Mouse (Mus musculus) frontal cortex, adult (tissue): ENCODE data around the gene Man1c1.

Experiments
- ATAC-seq: cut with Nextera tagmentation; 2 replicates; pipeline ENCODE4 v1.9.2; 2017; ENCODE audit warnings: mild to moderate bottlenecking, moderate library complexity, mixed read lengths; ENCODE audit not compliant: low TSS enrichment

Man1c1 gene

DNA sequence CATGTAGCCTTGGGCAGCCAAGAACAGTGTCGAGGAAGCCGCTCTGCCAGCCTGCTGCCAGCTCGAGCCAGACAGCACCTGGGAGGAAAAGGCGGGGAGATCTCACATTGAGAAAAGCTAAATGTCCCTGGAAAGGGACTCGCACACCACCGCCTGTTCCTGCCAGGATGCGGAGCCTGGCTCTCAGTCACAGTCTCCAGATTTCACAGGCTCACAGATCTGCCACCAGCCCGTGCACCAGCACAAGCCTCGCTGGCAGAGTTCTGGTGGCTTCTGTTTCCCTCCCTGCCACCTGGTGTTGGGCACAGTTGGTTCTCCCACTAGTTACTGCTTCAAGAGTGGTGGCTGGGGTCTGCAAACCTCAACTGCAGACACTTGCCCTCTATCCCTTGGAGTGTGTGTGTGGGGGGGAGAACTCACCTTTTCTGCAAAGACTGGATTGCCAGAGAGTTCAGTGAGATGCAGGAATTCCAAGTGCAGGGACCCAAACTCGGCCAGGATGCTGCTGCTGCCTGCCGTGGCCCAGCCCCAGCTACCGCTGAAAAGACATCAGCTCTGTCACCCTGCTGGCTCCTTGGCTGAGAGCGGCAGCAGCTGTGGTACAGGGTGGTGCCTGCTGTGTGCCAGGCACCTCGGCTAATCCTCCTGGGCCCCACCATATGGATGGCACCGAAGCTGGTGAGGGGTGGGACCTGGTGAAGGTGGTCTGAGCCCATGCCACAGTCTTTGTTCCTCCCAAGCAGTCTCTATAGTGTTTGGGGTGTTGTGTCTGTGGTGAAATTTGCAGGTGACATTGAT is 123.5 kb downstream of the Man1c1 start:
- peak; percentile 83 for ATAC-seq

- no peak for ATAC-seq
Measured at GRCm38 (mm10) chr4:134579620-134580019, 124.5 kb downstream of the Man1c1 start.

GRCm38 (mm10) chr4:134579212-134579611 is 124.9 kb downstream of the Man1c1 start:
- ATAC-seq = no peak

DNA sequence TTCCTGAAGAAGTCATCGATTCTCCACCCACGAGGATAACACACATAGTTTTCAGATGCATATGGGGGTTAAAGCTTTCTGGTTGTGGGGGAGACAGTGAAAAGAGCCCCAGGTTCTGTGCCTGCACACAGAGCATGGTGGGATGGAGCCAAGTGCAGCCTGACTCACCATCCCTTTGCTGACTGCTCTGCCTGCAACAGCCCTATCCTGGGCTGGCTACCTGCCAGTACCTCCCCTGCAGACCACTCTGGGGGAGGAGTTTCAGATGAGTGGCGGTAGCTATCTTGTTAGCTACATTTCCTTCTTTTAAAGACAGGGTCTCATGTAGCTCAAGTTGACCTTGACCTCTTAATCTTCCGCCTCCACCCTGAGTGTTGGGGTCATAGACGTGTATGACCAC is 125.7 kb downstream of the Man1c1 start:
- peak; percentile 25; the same call in 1 of the 2 replicates for ATAC-seq

GRCm38 (mm10) chr4:134577281-134577680 is 126.8 kb downstream of the Man1c1 start:
- no peak for ATAC-seq

DNA sequence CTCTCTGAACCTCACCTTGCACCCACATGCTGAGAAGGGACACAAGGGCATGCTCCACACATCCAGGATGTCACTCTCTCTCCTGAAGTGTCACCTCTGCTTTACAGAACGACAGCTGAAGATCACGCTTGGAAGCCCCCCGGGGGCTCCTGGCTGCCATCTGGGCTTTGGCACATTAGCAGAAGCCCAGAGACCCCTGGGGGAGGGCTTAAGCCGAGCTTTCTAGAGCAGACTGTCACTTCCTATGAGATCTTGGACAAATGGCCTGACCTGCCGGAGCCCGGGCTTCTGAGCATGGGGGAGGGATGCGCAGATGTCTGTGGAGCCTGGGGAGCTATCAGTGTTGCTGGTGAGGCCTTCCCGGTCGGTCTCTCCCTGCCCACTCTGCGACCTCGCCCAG is 128.6 kb downstream of the Man1c1 start:
- ATAC-seq = no peak

DNA sequence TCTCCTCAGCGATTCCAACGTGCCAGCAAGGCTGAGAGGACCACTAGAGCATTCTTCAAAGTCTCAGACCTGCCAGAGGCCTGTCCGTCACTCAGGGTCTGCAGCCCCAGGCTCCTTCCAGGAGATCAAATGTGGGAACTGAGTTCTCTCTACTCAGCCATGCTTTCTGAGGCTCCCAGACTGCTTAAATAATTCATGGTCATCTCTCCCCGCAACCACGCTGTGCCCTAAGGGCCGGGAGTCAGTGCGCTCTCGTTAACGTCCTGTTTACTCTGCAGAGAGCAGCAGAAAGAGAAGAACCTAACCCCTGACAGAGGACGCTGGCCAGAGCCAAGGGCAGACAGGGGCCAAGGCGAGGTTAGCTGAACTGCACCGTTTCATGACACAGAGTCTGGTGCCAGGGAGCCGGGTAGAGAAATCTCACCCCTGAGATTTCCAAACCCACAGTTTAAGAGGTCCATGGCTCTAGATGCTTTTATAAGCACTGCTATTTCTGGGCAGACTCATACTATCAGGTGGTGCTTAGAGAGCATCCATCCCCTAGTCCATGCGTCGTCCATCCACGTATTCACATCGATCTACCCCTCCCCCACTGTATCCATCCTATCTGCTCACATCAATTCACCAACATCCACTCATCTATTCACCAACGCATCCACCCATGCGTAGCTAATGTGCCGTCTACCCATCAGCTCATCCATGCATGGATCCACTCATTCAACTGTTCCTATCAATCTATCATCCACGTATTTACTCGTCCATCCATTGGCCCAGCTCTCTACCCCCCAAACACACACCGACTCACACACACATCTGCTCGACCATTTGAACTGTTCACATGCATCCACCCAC is 131.4 kb downstream of the Man1c1 start:
- no peak for ATAC-seq

DNA sequence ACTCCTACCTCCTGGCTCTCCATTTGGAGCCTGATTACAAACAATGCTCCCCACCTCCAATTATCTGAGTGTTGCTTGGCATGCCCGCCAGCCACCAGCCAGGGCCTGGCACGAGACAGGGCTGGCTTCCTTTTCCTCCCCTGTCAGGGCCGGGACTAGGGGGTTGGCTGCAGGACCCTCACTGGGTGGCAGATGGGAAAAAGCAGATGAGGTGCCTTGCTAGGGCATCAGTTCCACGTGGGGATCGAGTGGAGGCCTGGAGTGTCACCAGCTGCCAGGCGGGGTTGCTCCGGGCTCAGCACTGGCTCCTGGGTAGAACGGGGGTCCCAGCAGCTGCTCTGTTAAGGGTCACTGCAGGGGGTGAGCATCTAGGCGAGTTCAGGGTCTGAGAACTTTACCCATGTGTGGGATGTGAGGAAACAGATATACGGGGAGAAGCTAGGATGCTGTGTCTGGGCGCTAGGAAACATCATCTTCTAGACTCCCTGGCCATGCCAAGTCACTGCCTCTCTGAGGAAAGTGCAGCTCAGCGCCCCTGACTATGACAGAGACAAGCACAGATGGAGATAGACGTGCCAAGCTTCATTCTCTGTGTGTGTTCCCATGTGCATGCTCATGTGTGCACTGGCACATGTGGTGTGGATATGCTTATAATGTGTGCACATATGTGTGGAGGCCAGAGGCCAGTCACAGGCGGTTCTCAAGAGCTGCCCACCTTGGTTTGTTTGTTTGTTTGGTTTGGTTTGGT is 133.2 kb downstream of the Man1c1 start:
- no peak for ATAC-seq

DNA sequence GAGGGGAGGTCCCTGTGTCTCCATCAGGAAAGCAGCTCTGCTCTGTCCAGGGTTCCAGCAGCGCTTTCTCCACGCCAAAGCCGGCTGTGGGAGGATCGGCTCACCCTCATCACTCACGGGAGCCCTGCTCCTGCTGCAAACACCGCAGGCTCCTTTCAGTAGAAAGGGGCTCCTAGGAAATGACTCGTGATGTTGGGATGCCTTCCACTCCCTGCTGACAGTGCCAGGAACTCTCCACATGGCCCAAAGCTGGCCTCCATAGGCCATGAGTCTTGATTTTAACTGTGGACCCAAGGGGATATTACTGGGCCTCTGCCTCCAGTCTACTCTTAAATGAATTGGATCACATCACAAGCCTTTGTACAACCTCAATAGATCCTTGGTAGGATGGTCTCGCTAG is 134.3 kb downstream of the Man1c1 start:
- ATAC-seq = no peak

DNA sequence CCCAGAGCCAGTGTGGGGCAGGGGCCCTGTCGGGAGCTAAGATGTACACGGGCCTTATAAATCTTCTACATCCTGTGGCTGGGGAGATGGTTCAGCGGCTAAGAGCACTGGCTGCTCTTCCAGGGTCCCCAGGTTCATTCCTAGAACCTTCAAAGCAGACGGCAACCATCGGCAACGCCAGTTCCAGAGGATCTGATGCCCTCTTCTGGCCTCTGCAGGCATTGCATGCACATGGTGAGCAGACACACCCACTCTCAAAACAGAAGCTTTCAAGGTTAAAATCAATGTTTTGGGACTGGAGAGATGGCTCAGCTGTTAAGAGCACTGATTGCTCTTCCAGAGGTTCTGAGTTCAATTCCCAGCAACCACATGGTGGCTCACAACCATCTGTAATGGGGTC is 134.9 kb downstream of the Man1c1 start:
- no peak for ATAC-seq

DNA sequence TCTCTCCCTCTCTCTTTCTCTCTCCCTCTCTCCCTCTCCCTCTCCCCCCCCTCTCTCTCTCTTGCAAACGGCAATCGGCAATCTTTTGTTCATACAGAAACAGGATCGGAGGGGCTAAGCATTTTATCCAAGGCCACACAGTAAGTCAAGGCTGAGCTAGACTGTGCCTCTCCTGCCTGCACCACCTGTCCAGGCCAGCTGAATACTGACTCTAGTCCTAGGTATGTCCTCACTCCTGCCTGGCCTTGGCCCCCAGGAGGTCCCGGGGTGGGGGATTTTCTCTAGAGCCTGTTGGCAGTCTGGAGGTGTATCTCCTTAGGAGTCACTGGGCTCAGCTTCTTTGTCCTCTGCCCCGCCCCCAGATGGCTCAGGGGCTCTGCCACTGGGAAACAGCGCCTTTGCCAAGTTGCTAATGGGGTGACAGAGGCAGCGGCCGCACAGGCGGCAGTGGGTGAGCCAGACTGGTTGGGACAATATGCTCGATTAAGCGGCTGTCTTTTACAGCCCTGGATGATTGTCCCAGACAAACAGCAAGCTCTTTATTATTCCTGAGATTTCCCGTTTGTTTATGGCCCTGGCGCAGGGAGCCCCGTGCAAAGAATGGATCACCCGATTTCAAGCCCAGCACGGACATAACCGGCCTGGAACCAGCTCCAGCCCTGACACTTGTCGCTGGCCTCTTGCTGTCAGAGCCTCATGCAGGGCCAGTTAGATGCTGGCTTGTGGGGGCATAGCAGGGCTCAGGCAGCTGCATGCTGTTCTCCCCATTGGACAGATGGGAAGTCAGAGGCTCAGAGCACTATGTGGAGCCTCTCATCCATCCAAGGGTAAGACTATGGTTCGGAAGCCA is 136.5 kb downstream of the Man1c1 start:
- 0 out of 2 replicates have a peak, but pooled peaks have one; percentile 27 for ATAC-seq

GRCm38 (mm10) chr4:134564093-134564492 is 140.0 kb downstream of the Man1c1 start:
- ATAC-seq = no peak

DNA sequence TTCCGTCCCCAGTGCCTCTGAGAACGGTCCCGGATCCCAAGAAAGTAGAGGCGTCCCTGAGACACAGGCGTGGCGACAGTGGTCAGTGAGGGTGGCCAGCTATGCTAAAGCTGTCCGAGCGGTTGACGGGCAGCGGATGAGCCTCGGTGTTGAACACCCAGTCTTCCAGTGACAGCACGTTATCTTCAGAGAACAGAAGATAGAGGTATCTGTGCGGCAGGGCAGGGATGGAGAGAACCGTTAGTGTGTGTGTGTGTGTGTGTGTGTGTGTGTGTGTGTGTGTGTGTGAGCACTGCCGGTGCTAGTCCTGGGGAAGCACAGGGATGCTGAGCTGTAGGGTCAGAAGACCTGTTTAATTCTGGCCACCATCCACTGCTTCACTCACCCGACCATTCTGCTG is 140.5 kb downstream of the Man1c1 start:
- ATAC-seq = no peak

DNA sequence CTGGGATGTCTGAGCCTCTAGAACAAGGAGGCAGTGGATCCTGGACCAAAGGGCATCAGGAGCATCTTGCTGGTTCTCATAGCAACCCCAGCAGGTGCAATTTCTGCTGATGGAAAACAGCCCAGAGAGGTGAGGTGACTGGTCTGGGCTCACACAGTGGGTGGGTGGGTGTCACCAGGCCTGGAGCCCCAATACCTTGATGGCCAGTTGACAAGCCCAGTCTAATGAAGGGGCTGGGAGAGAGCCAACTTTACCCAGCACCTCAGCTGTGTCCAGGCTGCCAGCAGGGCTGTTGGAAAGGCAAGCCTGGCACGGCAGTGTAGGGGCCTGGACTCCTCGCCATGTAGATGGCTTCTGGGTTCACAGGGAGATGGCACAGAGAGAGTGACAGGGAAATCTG is 142.1 kb downstream of the Man1c1 start:
- ATAC-seq = no peak

DNA sequence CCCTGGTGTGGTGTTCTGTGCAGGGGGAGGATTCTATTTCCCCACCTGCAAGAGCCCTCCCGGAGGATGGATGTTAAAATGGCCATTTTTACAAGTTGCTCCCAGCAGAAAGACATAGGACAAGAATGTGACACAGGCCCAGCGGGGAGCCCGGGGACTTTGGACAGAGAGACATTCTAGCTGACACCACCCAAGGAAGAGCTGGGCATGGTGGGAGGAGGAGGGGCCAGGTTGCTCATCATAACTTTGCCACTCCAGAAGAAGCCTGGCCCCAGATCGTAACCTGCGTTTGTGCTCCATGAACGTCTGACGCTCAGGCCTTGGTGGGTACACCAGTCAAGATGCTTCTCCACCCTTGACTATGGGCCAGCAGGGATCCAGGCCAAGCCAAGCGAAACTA is 143.4 kb downstream of the Man1c1 start:
- ATAC-seq = no peak

GRCm38 (mm10) chr4:134559154-134559553 is 144.9 kb downstream of the Man1c1 start:
- ATAC-seq = no peak

DNA sequence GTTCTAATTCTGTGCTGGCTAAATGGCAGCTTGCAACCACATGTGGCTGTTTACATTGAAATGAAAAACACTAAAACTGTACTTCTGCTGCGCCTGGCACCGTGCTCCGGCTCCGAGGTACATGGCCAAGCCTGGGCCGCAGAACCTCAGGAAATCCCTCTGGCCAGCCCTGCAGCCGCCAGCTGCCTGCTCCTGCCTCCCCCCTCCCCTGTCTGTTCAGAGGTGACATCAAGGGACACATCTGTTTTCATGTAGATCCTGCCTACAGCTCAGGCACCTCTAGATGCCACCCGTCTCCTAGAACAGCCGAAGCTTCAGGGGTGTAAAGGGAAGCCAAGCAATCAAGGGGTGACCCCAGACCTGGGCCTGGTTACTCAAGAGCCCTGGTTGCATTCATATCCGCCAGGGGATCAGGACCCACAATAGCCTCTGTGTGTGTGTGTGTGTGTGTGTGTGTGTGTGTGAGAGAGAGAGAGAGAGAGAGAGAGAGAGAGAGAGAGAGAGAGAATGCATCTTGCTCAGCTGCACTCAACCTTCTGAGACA is 145.4 kb downstream of the Man1c1 start:
- ATAC-seq = no peak

DNA sequence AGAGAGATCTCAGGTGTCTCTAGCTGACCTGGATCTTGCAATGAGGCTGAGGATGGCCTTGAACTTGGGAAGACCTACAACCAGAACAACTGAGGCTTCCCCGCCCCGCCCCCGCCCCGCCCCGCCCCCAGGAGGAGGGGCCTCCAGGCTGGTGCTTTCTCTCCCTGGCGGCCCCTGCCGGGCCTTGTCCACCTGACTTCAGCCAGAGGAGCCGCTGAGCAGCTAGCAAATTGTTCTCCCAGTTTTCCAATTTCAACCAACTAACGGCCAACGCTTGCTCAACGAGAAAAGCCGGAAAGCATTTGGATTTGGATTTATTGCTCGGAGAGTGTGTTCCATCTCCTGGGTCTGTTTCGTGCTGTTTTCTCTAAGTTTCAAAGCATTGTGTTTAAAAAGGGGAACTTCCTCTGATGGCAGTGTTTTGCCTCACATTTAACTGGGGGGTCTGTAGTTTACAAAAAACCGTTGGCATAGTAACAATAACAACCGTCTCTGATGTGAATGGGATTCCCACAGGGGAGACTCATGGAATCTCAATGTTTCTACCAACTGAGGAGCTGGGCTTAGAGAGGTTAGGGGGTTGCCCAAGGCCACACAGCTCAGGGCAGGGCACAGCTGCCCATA is 146.4 kb downstream of the Man1c1 start:
- no peak for ATAC-seq

DNA sequence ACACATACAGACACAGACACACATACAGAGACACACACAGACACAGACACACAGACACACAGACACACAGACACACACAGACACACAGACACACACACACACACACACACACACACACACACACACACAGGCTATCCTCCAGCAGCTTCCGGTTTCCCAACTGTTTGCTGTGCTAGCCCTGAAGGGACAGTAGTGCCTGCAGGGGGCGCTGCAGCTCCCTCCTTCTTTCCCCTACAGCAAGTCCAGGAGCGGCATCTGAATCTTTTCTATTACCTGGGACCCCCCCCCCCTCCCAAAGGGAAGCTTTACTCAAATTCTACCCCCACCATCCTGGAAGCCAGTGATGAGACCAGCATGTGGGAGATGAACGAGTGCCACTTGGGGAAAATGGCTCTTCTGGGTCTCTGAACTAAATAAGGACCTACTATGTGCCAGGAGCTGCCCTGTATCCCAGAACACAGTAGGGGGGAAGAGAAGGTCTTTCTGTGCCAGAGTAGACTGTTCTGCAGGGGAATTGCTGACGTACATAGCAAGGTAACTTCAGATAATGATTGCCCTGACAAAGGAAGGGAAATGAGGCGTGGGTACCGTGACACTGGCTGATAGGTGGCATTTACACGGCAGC is 148.0 kb downstream of the Man1c1 start:
- ATAC-seq = no peak

DNA sequence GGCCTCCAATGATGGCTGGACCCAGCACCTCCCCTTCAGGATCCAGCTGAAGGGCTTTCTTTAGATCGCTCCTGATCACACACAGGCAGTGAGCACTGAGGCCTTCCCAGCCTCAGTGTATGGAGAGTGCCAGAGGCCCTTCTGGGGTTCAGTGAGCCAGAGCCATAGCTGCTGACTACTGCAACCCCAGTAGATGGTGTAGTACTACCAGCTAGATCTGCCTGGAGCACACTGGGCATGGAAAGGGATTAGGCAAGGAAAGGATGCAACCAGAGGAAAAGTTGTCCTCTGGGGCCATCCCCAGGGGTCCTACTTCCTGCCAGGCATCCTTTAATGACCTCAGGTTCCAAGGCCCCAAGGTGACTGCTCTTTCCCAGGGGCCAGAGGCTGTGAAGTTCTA is 150.5 kb downstream of the Man1c1 start:
- ATAC-seq = no peak
